Mouse (Mus musculus): ENCODE measurements around the gene Ube2v1.

The Ube2v1 gene

GRCm38 (mm10) chr2:167563703-167564102 lies 68.2 kb downstream of the Ube2v1 start:
- DNase-seq (ENCODE audit: low read depth in 2 of 2, low spot score in 2 of 2), result no peak

GRCm38 (mm10) chr2:167563035-167563434 lies 68.9 kb downstream of the Ube2v1 start:
- DNase-seq (ENCODE audit: low read depth in 2 of 2, low spot score in 2 of 2), result no peak

- DNase-seq (ENCODE audit: low read depth in 2 of 2, low spot score in 2 of 2), result no peak
Observed at GRCm38 (mm10) chr2:167562101-167562500, 69.8 kb downstream of the Ube2v1 start.

- no peak for DNase-seq (ENCODE audit: low read depth in 2 of 2, low spot score in 2 of 2)
Observed at GRCm38 (mm10) chr2:167559413-167559812, 72.5 kb downstream of the Ube2v1 start.
